Mouse (Mus musculus): Measurements from ENCODE around the gene Aak1. TPM values are rescaled to one million over a fixed set of nuclear protein-coding genes. Genes with fewer than 3 reads are reported as not detected.
"Not testable (repeated sequence)": the region's sequence is repeated elsewhere in the genome, so short reads cannot be mapped to it uniquely, and the experiment has no call there.

The Aak1 gene
- polyA plus RNA-seq, 1 experiment from 2014 or later, result 43.9 TPM

- Histone ChIP-seq H3K9me3 (ENCODE audit: control insufficient read depth, low read length) (no peaks in the 10 kb centered on the region), H3K4me1 (ENCODE audit: control insufficient read depth, insufficient read depth, low read length) (peaks cover 7% of the 10 kb centered on the region), H3K27me3 (ENCODE audit: control insufficient read depth, insufficient read depth, low read length) (no peaks in the 10 kb centered on the region), H3K36me3 (ENCODE audit: control insufficient read depth, insufficient read depth, low read length) (no peaks in the 10 kb centered on the region), H3K4me3 (replicated peaks; ENCODE audit: low read depth, low read length) (no peak overlapping the region), H3K9ac (replicated peaks; ENCODE audit: low read length) (no peak overlapping the region), H3K4me2 (ENCODE audit: low read length) (no peak overlapping the region), H3K27ac (replicated peaks; ENCODE audit: low read depth, low read length) (no peak overlapping the region)
- ATAC-seq (ENCODE audit: low FRiP score, low TSS enrichment), result no peak
- no peak for DNase-seq
- 89% methylated on average over 8 of the region's 8 CpGs for WGBS
Measured at GRCm38 (mm10) chr6:87039161-87039560, 189.8 kb downstream of the Aak1 start.

- Histone ChIP-seq H3K9ac (replicated peaks; ENCODE audit: low read length) (no peak overlapping the region), H3K27me3 (ENCODE audit: control insufficient read depth, insufficient read depth, low read length) (no peaks in the 10 kb centered on the region), H3K4me3 (replicated peaks; ENCODE audit: low read depth, low read length) (no peak overlapping the region), H3K27ac (replicated peaks; ENCODE audit: low read depth, low read length) (no peak overlapping the region), H3K9me3 (ENCODE audit: control insufficient read depth, low read length) (no peaks in the 10 kb centered on the region), H3K36me3 (ENCODE audit: control insufficient read depth, insufficient read depth, low read length) (no peaks in the 10 kb centered on the region), H3K4me1 (ENCODE audit: control insufficient read depth, insufficient read depth, low read length) (peaks cover 7% of the 10 kb centered on the region), H3K4me2 (ENCODE audit: low read length) (no peak overlapping the region)
- no peak for ATAC-seq (ENCODE audit: low FRiP score, low TSS enrichment)
- no peak for DNase-seq
- WGBS, result 83% methylated on average over 4 of the region's 4 CpGs
Measured at GRCm38 (mm10) chr6:87040971-87041370, 191.7 kb downstream of the Aak1 start.

- no peak overlapping the region for H3K27ac ChIP-seq (replicated peaks; ENCODE audit: low read depth, low read length)
- no peak for DNase-seq
Measured at GRCm38 (mm10) chr6:87041431-87041830, 192.1 kb downstream of the Aak1 start.

GRCm38 (mm10) chr6:87042004-87042336 lies 192.7 kb downstream of the Aak1 start:
- Histone ChIP-seq H3K4me3 (replicated peaks; ENCODE audit: low read depth, low read length) (peak overlapping the region; percentile 88), H3K4me1 (ENCODE audit: control insufficient read depth, insufficient read depth, low read length) (peaks cover 7% of the 10 kb centered on the region), H3K27ac (replicated peaks; ENCODE audit: low read depth, low read length) (peak overlapping the region; percentile 97), H3K9ac (replicated peaks; ENCODE audit: low read length) (peak overlapping the region; percentile 92), H3K27me3 (ENCODE audit: control insufficient read depth, insufficient read depth, low read length) (no peaks in the 10 kb centered on the region), H3K36me3 (ENCODE audit: control insufficient read depth, insufficient read depth, low read length) (no peaks in the 10 kb centered on the region), H3K4me2 (ENCODE audit: low read length) (peak overlapping the region; percentile 67), H3K9me3 (ENCODE audit: control insufficient read depth, low read length) (no peaks in the 10 kb centered on the region)
- no peak for DNase-seq
- ATAC-seq (ENCODE audit: low FRiP score, low TSS enrichment), result no peak
- under 1% methylated on average over 11 of the region's 11 CpGs for WGBS

More at GRCm38 (mm10) chr6:87041431-87041830, 192.1 kb downstream of the Aak1 start:
- Histone ChIP-seq H3K4me1 (ENCODE audit: control insufficient read depth, insufficient read depth, low read length) (peaks cover 7% of the 10 kb centered on the region), H3K4me3 (replicated peaks; ENCODE audit: low read depth, low read length) (0 out of 2 replicates have a peak overlapping the region, but pooled peaks have one; percentile 88), H3K9me3 (ENCODE audit: control insufficient read depth, low read length) (no peaks in the 10 kb centered on the region), H3K27me3 (ENCODE audit: control insufficient read depth, insufficient read depth, low read length) (no peaks in the 10 kb centered on the region), H3K36me3 (ENCODE audit: control insufficient read depth, insufficient read depth, low read length) (no peaks in the 10 kb centered on the region), H3K9ac (replicated peaks; ENCODE audit: low read length) (no peak overlapping the region), H3K4me2 (ENCODE audit: low read length) (peak overlapping the region; percentile 67)
- no peak for ATAC-seq (ENCODE audit: low FRiP score, low TSS enrichment)
- 87% methylated on average over 7 of the region's 7 CpGs for WGBS

GRCm38 (mm10) chr6:87042337-87043130 lies 193.2 kb downstream of the Aak1 start, which contains the start of gene Gfpt1:
Gene Gfpt1, plus strand, starts transcription at chr6:87042846.
- peak; percentile 97 for ATAC-seq (ENCODE audit: low FRiP score, low TSS enrichment)
- Histone ChIP-seq H3K27me3 (ENCODE audit: control insufficient read depth, insufficient read depth, low read length) (no peaks in the 10 kb centered on the region), H3K4me3 (replicated peaks; ENCODE audit: low read depth, low read length) (peak within 1 kb of the TSS; percentile 88), H3K9ac (replicated peaks; ENCODE audit: low read length) (peak within 1 kb of the TSS; percentile 92), H3K36me3 (ENCODE audit: control insufficient read depth, insufficient read depth, low read length) (no peaks in the 10 kb centered on the region), H3K4me1 (ENCODE audit: control insufficient read depth, insufficient read depth, low read length) (peaks cover 7% of the 10 kb centered on the region), H3K4me2 (ENCODE audit: low read length) (peak within 1 kb of the TSS; percentile 67), H3K27ac (replicated peaks; ENCODE audit: low read depth, low read length) (peak within 1 kb of the TSS; percentile 97), H3K9me3 (ENCODE audit: control insufficient read depth, low read length) (no peaks in the 10 kb centered on the region)
- DNase-seq, result peak; percentile 99
- WGBS, result under 1% methylated on average over 68 of the region's 68 CpGs

- 0% methylated on average over 9 of the region's 9 CpGs for WGBS
- H3K9ac ChIP-seq (replicated peaks; ENCODE audit: low read length), result peak overlapping the region; percentile 92
- H3K4me3 ChIP-seq (replicated peaks; ENCODE audit: low read depth, low read length), result peak overlapping the region; percentile 88
- no peaks in the 10 kb centered on the region for H3K27me3 ChIP-seq (ENCODE audit: control insufficient read depth, insufficient read depth, low read length)
- no peaks in the 10 kb centered on the region for H3K9me3 ChIP-seq (ENCODE audit: control insufficient read depth, low read length)
- H3K27ac ChIP-seq (replicated peaks; ENCODE audit: low read depth, low read length), result peak overlapping the region; percentile 97
- H3K36me3 ChIP-seq (ENCODE audit: control insufficient read depth, insufficient read depth, low read length), result no peaks in the 10 kb centered on the region
- H3K4me2 ChIP-seq (ENCODE audit: low read length), result peak overlapping the region; percentile 67
- DNase-seq (peak; percentile 60), ATAC-seq (ENCODE audit: low FRiP score, low TSS enrichment) (peak; percentile 3; the same call in 1 of the 2 replicates)
- peaks cover 7% of the 10 kb centered on the region for H3K4me1 ChIP-seq (ENCODE audit: control insufficient read depth, insufficient read depth, low read length)
Measured at GRCm38 (mm10) chr6:87043131-87043516, 193.8 kb downstream of the Aak1 start.

- DNase-seq, result no peak
- Histone ChIP-seq H3K36me3 (ENCODE audit: control insufficient read depth, insufficient read depth, low read length) (peaks cover 3% of the 10 kb centered on the region; the same call in 1 of the 2 replicates), H3K4me2 (ENCODE audit: low read length) (no peak overlapping the region), H3K27me3 (ENCODE audit: control insufficient read depth, insufficient read depth, low read length) (no peaks in the 10 kb centered on the region), H3K4me1 (ENCODE audit: control insufficient read depth, insufficient read depth, low read length) (peaks cover 7% of the 10 kb centered on the region), H3K4me3 (replicated peaks; ENCODE audit: low read depth, low read length) (no peak overlapping the region), H3K27ac (replicated peaks; ENCODE audit: low read depth, low read length) (no peak overlapping the region), H3K9me3 (ENCODE audit: control insufficient read depth, low read length) (no peaks in the 10 kb centered on the region), H3K9ac (replicated peaks; ENCODE audit: low read length) (no peak overlapping the region)
- WGBS, result 92% methylated on average over 2 of the region's 2 CpGs
- ATAC-seq (ENCODE audit: low FRiP score, low TSS enrichment), result no peak
Measured at GRCm38 (mm10) chr6:87044895-87045294, 195.6 kb downstream of the Aak1 start.

- no peak for DNase-seq
- Histone ChIP-seq H3K4me2 (ENCODE audit: low read length) (no peak overlapping the region), H3K4me1 (ENCODE audit: control insufficient read depth, insufficient read depth, low read length) (peaks cover 7% of the 10 kb centered on the region), H3K36me3 (ENCODE audit: control insufficient read depth, insufficient read depth, low read length) (peaks cover 3% of the 10 kb centered on the region; the same call in 1 of the 2 replicates), H3K9ac (replicated peaks; ENCODE audit: low read length) (no peak overlapping the region), H3K4me3 (replicated peaks; ENCODE audit: low read depth, low read length) (no peak overlapping the region), H3K27ac (replicated peaks; ENCODE audit: low read depth, low read length) (no peak overlapping the region), H3K9me3 (ENCODE audit: control insufficient read depth, low read length) (no peaks in the 10 kb centered on the region), H3K27me3 (ENCODE audit: control insufficient read depth, insufficient read depth, low read length) (no peaks in the 10 kb centered on the region)
- WGBS, result 63% methylated on average over 3 of the region's 3 CpGs
- ATAC-seq (ENCODE audit: low FRiP score, low TSS enrichment), result no peak
Measured at GRCm38 (mm10) chr6:87045507-87045906, 196.2 kb downstream of the Aak1 start.

- not testable (repeated sequence) for H3K9ac ChIP-seq (replicated peaks; ENCODE audit: low read length); H3K4me2 ChIP-seq (ENCODE audit: low read length); H3K4me3 ChIP-seq (replicated peaks; ENCODE audit: low read depth, low read length); H3K9me3 ChIP-seq (ENCODE audit: control insufficient read depth, low read length); DNase-seq; H3K27ac ChIP-seq (replicated peaks; ENCODE audit: low read depth, low read length); H3K27me3 ChIP-seq (ENCODE audit: control insufficient read depth, insufficient read depth, low read length); ATAC-seq (ENCODE audit: low FRiP score, low TSS enrichment); H3K4me1 ChIP-seq (ENCODE audit: control insufficient read depth, insufficient read depth, low read length)
- WGBS, result over 99% methylated on average over 7 of the region's 7 CpGs
- H3K36me3 ChIP-seq (ENCODE audit: control insufficient read depth, insufficient read depth, low read length), result peaks cover 26% of the 10 kb centered on the region
Measured at GRCm38 (mm10) chr6:87048712-87049111, 199.4 kb downstream of the Aak1 start.
